Mouse (Mus musculus): ENCODE measurements around the gene Endov.

The Endov gene

DNA sequence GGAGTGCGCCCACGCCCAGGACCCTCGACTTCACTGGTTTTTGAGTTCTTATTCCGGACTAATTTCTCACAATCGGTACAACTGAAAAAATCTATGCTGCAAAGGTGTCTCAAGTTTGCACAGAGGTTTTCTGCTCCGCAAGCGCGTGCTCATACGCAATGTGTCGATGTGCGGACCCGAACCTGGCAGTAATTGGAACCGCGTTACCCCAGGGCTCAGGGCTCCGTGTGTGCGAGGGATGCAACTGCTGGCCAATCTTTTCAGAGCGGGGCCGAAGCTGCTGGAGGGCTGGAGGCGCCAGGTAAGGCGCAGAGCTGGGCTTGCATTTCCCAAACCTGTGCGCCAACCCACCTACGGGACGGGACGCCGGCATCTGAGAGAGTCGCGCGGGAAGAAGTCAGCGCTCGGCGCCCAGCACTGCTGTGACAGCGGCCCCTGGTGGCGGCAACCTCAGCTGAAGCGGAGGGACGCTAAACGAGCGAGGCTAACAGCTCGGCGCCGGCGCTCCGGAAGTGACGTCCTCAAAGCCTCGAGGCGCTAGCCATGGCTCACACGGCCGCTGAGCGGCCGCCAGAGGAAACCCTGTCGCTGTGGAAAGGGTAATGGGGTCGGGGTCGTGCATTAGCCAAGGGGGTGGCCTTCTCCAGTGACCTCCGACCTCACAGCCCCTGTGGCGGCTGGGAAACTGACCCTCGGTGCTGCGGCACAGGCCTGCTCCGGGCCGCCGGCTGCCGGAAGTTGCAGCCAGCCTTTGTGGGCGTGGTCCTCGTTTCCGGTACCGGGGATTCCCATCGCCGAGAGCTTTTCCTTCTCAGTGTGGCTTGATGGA, at the start of gene Endov:
Gene Endov (plus strand): TSS at position 487 of the 829 bp plus-strand sequence.
- 1% methylated on average over 66 of the region's 66 CpGs for WGBS

DNA sequence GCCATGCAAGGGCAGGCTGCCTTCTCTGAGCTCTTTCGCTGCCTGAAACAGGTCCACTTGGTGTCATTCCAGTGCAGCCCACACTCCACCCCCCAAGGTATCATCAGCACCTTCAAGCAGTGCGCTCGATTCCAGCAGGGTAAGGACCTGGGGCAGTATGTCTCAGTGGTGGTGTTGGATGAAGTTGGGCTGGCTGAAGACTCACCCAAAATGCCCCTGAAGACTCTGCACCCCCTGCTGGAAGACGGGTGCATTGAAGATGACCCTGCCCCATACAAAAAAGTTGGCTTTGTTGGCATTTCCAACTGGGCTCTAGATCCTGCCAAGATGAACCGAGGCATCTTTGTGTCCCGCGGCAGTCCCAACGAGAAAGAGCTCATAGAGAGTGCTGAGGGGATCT, 48.9 kb upstream of the Endov start:
- WGBS = 79% methylated on average over 8 of the region's 8 CpGs

DNA sequence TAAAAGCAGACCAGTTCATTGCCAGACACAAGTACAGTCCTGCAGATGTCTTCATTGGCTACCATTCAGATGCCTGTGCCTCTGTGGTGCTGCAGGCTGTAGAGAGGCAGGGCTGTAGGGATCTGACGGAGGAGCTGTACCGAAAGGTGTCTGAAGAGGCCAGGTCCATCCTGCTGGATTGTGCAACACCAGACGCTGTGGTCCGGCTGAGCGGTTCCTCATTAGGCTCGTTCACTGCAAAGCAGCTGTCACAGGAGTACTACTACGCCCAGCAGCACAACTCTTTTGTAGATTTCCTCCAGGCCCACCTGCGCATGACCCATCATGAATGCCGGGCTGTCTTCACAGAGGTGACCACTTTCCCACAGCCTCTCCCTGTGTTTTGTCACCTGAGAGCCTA, 47.7 kb upstream of the Endov start:
- 94% methylated on average over 9 of the region's 9 CpGs for WGBS

DNA sequence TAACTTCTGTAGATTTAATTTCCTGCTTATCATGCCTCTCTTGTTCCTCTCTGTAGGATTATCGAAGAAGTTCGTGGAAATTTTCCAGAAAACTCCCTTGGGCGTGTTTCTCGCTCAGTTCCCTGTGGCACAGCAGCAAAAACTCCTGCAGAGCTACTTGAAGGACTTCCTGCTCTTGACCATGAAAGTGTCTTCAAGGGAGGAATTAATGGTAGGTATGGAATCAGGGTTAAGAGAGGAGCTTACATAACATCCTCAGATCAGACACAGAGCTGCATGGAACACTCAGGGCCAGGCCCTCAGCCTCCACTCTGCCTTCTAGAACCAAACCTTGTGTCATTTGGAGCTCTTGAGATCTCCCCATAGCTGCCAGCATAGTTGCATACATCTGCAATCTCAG, 35.0 kb upstream of the Endov start:
- WGBS = 72% methylated on average over 4 of the region's 4 CpGs

DNA sequence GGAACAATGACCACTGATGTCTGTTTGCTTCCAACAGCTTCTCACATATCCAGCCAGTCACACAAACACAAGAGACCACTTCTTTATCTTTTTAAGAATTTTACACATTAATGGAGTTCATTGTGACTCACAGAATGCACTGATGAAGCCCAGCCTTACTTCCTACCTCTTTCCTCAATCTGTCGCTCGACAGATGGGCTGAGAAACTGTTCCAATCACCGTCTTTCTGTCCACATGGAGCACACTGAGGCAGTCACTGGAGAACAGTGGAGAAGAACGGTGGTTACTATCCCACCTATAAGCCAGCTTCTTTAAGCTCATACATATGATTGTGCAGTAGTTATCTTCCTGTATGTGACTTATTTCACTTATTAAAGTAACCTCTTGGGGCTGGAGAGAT, 13.3 kb upstream of the Endov start:
- WGBS = 78% methylated on average over 4 of the region's 4 CpGs

DNA sequence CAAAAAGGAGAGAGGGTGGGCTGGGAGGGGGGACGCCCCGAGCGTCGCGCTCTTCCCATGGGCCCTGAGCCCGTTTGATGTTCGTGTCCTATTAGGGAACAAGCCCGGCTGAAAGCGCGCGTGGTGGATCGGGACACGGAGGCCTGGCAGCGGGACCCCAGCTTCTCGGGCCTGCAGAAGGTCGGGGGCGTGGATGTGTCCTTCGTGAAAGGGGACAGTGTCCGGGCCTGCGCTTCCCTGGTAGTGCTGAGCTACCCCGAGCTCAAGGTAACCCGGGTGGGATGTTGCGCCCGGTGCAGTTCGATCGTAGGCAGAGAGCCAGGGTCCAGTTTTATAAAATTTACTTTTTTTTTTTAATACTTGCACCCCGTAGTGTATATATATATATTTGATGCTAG, 542 bp downstream of the Endov start:
- 5% methylated on average over 27 of the region's 27 CpGs for WGBS

DNA sequence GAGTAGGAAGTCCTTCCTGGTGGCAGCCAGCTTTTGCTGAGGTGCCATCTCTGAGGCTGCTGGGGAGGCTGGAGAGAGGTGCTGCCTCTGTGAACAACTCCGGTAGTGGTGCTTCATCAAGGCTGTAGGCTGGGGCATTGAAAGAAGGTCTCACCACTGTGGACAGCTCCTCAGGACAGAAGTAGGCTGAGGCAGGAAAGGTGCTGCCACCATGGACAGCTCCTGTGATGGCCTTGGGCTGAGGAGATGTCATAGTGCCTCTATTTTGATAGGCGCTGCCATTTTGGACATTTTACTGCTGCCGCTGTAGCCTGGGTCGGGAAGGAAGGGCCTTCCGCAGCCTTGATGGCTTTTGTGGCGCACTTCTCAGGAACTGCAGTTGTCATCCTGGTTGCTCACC, 1.7 kb downstream of the Endov start:
- 92% methylated on average over 6 of the region's 6 CpGs for WGBS

DNA sequence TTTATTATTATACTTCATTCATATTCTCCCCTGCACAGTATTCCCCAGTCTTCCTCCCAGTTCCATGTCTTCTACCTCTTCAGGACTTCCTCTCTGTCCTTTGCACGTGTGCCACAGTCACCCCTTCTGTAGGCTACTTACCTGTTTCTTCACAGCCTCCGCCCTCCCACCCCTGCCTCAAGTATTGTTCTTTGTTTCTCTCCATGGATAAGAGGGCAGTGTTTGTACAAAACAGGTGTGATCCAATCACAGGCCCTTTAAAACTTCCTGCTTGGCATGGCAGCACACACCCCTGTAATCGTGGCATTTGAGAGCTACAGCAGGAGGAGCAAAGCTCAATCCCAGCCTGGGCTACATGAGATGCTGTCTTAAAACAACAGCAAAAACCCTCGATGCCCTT, 2.4 kb downstream of the Endov start:
- whole genome bisulfite sequencing = 72% methylated on average over 4 of the region's 4 CpGs

DNA sequence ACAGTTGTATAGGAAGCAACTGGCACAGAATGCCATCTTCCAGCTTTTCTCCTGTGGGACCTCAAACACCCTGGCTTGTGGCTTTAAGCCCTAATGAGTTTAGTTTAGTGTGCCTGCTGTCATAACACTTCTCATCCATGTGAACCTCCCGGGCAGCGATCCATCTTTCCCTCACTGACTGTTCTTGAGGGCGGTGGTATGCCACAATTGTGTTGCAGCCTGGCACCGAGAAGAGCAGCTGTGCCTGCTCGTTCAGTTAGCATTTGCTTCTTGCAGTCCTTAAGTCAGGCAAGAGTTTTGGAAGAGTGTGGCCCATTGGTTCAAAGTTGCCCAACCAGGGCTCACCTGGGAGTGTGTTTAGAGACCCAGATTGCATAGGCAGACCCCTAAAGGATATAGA, 5.0 kb downstream of the Endov start:
- 54% methylated on average over 5 of the region's 5 CpGs for WGBS

DNA sequence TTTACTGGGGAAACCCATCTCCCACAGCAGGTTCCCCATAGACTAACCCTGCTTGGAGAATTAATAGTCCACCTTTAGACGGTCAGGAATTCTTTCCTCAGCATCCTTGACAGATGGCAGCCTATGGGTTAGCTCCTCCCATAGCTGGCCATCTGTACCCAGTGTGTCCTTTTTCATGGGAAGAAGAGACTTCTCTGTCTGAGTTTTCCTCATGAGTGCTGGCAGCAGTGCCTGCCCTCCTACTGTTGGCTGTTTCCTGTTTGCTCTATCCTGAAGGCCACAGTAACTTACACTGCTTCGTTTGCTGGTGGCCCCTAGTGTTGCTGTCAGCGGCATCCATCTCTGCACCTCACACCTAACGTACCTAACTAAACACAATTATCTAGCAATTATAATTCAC, 6.3 kb downstream of the Endov start:
- WGBS = 59% methylated on average over 4 of the region's 4 CpGs

DNA sequence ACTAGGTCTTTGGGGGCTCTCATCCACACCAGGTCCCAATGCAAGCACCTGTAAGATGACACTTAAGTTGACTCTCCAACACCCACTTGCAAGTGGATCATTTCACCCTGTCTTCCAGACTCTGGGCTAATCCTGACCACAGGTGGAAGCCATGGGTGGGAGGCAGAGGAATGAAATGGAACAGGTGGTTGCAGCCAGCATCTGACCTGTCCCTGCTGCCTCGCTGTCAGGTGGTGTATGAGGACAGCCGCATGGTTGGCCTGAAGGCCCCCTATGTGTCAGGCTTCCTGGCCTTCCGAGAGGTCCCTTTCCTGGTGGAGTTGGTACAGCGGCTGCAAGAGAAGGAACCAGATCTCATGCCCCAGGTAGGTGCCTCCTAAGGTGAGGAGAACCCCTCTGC, 8.2 kb downstream of the Endov start:
- 97% methylated on average over 4 of the region's 4 CpGs for WGBS

DNA sequence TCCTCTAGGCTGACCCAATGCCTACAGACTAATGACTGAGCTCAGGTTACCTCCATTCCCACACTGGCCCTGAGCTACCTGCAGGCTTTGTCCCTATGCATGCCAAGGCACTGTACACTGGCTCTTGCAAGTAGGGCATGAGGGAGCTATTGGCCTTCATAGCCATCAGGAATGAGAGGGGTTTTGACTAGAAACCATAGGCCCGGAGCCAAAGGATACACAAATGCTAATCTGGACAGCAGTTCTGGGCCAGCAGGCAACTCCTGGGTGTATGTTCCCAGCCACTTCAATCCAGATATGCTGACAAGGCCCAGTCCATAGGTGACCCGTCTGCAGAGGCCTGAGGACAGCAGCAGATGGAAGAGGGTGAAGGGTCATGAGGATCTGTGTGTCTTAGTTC, 8.9 kb downstream of the Endov start:
- 67% methylated on average over 2 of the region's 2 CpGs for WGBS

DNA sequence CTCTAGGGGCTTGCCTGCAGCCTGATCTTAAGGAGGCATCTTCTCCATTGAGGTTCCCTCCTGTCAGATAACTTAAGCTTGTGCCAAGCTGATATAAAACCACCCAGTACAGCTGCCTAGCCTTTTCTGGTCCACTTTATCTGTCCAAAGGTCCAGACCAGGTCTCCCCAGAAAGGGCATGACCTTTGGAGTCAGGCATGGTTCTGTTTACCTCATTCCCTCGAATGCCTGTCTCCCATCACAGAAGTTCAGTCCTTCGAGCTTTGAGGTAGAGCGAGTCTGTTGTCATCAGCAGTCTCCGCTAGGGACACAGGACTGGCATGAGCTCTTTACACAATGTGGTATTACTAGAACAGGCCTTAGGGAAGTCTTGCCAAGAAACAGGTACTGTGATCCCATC, 15.2 kb downstream of the Endov start:
- WGBS = 93% methylated on average over 4 of the region's 4 CpGs

DNA sequence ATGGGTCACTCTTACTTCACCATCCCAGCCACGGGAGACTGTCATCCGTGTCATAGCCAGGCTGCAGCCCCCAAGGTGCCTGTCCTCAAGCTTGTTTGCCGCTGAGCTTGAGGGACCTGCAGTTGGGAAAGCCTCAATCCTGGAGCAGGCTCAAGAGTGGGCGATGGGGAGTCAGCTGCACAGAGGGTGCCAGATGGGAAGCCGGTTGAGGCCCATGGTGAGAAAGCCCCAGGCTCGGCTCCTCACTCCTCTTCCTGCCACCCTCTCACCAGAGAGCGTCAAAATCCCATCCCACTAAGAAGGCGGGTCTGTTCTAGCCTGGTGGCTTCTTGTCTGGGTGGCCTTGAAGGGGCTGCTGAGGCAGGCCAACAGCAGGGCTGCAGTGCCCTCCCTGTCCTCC, 16.6 kb downstream of the Endov start:
- 66% methylated on average over 8 of the region's 8 CpGs for WGBS

DNA sequence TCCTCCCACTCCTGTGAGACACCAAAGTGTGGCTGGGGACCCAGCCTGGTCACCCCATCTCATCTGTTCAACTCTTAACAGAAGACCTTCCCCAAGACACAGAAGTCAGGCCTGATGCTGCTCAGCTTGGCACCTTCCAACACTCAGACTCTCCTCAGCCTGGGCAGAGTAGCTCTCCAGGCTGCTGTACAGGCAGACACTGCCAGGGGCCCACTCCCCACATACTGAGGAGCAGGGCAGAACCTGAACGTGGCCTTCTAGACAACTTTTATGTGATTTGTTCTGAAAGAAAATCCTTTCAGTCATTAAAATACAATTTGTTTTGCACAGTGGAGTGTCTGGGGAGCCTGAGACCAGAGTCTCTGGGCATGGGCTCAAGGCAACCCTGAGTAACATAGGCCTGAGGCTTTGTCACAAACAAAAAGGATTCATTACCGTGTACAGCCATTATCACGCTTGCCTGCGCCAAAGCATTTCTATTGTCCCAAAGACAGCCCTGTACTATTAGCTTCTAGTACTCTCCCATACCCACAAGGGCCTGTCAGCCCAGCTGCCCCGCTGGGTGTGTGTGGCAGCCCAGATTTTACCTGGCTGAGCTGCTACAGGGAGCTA, 18.1 kb downstream of the Endov start:
- 71% methylated on average over 5 of the region's 5 CpGs for WGBS

DNA sequence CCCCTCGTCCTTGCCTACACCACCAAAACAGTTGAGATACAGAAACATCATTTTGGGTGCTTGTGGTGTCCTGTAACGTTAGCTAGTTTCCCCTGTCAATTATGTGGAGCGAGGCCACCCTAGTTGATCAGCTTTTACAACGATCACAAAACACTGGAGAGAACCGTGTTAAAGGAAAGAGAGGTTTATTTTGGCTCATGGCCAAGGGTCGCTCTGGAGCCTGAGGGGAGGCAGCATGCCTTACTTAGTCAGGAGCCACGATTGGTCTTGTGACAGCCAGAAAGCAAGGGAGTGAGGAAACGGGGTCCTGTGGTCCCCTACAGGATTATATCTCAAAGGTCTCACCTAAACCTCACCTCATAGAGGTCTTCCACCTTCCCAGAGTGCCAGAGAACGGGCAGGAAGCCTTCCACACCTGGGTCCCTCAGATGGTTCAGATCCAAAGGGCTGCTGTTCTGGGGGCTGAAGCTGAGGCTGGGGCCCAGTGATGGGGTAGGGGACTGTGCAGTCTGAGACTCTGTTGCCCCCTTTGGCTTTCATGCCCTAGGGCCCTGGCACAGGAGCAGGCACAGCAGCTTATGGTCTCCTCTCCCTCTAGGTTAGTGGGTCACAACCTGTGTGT, 22.0 kb downstream of the Endov start:
- 49% methylated on average over 9 of the region's 9 CpGs for WGBS

DNA sequence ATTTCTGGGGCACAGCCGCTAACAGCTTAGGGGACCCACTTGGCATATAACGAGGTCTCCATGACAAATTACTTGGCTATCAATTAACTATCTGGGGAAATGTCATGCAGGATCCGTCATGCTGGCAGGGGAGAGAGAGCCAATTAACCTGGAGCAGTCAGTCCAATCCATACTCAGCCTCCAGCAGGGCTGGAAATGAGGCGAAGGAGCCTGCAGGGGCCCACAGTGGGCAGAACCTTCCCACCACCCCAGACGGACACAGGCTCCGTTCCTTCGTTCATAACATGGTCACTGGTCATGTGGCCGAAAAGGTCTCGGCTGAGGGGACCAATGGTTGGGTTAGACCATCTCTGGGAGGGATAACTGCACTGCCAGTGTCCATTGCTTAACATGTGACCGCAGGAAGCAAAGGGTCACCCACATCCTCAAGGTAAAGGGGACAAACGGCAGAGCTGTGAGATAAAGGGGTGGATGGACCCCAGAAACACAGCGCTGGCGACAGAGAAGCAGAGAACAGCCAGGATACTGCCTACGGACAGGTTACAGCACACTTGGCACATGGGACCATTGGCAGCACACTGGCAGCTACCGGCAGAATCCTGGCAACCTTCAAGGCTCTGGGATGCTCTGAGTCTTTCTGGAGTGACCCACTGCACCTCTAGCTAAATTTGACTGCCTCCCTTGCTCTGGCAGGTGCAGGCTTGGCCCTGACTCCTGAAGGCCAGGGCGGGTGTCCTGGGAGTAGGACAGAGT, 23.1 kb downstream of the Endov start:
- 46% methylated on average over 16 of the region's 16 CpGs for WGBS

DNA sequence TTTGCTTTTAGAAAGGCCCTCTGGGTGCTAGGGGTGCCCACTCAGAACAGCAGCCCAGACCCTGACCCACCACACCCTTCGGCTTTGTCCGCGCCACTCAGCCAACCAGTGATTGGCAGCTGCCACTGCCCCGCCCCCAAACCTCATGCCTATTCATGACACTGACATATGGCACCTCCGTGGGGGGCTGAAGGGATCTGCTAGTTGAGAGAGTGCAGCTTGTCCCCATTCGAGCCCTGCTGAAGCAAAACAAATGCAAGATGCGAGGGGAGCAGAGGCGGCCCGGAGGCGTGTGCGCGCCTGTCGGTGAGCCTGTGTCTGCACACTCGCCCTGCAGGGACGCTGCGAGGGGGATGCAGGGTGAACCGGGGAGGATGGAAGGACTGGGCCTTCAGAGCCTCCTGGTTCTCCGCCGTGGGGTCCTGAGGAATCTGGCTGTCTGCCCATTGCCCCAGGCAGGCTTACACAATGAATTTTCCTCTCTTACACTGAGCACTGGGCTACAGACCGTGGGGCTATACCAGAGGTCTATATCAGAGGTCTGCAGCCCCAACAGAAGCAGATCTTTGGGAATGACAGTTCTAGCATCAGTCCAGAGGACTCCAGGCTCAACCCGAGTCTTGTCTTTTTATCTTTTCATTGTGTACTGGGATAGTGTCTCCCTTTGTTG, 24.0 kb downstream of the Endov start:
- WGBS = 11% methylated on average over 21 of the region's 21 CpGs

DNA sequence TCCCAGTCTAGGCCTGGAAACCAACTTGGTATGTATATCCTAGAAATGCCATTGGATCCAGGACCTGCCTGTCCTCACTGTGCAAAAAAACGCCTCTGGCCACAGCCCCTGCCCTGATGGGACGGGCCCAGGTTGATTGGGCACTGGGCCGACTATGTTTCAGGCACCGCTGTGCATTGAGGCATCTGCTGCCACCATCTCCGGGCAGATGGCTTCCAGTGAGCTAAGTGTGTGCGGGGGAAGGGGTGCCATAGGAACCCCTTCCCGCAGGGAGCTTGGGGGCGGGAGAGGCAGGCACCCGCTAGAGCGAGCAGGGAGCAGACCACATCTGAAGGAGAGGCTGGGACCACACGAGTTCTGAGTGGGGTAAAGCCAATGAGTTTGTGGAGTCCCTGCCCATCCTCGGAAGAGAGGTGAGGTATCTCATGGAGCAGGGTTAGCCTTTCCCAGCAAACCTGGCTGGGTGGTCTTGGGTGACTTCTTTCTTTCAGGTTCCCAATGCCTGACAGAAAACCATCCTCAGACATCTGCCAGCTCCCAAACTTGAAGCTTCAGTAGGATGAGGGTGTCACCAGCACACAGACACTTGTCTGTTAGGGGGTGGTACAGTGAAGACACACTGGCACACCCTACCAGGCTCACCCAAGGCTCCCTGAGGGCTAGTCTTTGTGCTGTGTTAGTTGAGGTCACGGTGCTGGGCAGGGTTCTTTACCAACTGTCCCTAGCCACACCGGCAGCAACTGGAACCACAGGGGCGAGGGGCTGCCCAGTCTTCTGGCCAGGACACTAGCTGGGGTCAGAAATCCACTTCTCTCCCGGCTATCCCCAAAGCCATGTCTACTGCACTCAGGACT, 24.9 kb downstream of the Endov start:
- WGBS = 66% methylated on average over 16 of the region's 16 CpGs

DNA sequence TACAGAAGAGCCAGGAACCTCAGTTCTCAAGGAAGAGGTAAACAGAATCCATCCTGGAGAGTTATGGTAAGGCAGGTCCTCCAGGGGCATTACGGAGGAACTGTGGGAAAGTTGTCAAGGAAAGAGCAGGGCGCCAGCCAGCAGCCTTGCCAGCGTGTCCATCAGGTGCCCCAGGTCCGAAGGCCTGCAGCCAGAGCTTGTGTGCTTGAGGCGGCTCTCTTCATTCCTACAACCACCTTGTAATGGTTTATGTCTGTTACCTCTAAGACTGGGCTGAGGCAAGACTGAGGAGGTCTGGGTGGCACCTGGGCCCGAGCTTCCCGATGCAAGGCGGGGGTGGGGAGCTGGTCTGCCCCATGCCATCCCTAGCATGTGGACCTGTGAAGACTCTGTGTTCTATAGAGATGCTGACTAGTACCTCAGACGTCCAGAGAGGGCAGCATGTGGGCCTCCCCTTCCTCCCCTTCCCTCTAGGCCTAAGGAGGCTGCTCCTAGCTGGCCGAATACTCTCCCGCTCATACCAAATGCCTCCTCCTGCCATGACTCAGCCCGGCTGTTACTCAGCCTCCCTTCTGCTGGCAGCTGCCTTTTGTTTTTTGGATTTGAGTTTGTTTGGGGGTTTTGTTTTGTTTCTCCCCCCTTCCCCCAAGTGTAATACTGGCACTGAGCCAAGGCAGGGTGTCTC, 25.7 kb downstream of the Endov start:
- 55% methylated on average over 12 of the region's 12 CpGs for WGBS
